Mouse (Mus musculus) intestine, embryonic 15.5 days (tissue): ENCODE measurements around the gene Tspoap1. TPM values are rescaled to one million over a fixed set of nuclear protein-coding genes. Genes with fewer than 3 reads are reported as not detected.

Source experiments
- ATAC-seq: fragments of 200-750 bp; cut with Nextera tagmentation; 2 replicates; pipeline ENCODE4 v1.8.0; 2017; ENCODE audit warnings: moderate TSS enrichment, moderate library complexity
- H3K27ac ChIP-seq: fragments of 300-500 bp; sonication (generic); 2 replicates; pipeline ENCODE4 v1.5.1; 2015; ENCODE audit warnings: mild to moderate bottlenecking, inconsistent platforms
- H3K27me3 ChIP-seq: fragments of 300-500 bp; sonication (generic); replicated peaks from 2 replicates; pipeline ENCODE4 v1.6.1; 2015; ENCODE audit warnings: inconsistent platforms
- H3K36me3 ChIP-seq: fragments of 300-500 bp; sonication (generic); 2 replicates; pipeline ENCODE4 v1.6.1; 2015; ENCODE audit warnings: inconsistent platforms
- H3K4me1 ChIP-seq: fragments of 300-500 bp; sonication (generic); replicated peaks from 2 replicates; pipeline ENCODE4 v1.6.1; 2015; ENCODE audit warnings: inconsistent platforms
- H3K4me2 ChIP-seq: fragments of 300-500 bp; sonication (generic); replicated peaks from 2 replicates; pipeline ENCODE4 v1.6.1; 2015; ENCODE audit warnings: mild to moderate bottlenecking, inconsistent platforms
- H3K4me3 ChIP-seq: fragments of 300-500 bp; sonication (generic); replicated peaks from 2 replicates; pipeline ENCODE4 v1.5.1; 2015; ENCODE audit warnings: inconsistent platforms
- H3K9ac ChIP-seq: fragments of 300-500 bp; sonication (generic); 2 replicates; pipeline ENCODE4 v1.6.1; 2015; ENCODE audit warnings: inconsistent platforms
- H3K9me3 ChIP-seq: fragments of 300-500 bp; sonication (generic); 2 replicates; pipeline ENCODE4 v1.6.1; 2016; ENCODE audit warnings: inconsistent platforms
- WGBS: fragments of 180-500 bp; shearing (Covaris S2); methylation state at CpG from one replicate; pipeline ENCODE4 v1.1.7; 2015; 5-methylcytosine and 5-hydroxymethylcytosine counted together
- microRNA counts: library from miRNA; unstranded; fragments of <30 nt; microRNA quantifications from one replicate; lab custom pipeline; 2016
- polyA plus RNA-seq: library from polyadenylated mRNA; unstranded; fragments of >200 nt; fragmentation: Nextera tagmentation; extraction: Ambion mirVana; gene quantifications from 2 replicates; pipeline ENCODE4 v1.2.1, GENCODE M21; 2015

The Tspoap1 gene
- polyA plus RNA-seq, 1 experiment from 2014 or later: 0.96 TPM

DNA sequence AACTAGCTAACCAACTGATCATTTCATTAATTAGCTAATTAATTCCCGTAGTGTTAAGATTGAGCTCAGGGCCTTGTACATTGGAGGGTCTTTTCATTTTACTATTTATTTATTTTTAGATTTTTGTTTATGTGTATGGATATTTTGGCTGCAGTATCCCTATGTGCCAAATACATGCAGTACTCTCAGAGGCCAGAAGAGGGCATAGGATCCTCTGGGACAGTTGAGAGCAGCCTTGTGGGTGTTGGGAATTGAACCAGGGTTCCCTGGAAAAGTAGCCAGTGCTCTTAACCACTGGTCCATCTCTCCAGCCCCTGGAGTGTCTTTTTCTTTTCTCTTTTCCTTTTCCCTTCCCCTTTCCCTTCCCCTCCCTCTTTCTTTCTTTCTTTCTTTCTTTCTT is 45.1 kb downstream of the Tspoap1 start:
- Histone ChIP-seq H3K4me1 (no peaks in the 10 kb centered on the region), H3K27ac (no peak overlapping the region), H3K4me3 (no peak overlapping the region), H3K9ac (no peak overlapping the region), H3K4me2 (no peak overlapping the region), H3K27me3 (no peaks in the 10 kb centered on the region), H3K36me3 (no peaks in the 10 kb centered on the region), H3K9me3 (no peaks in the 10 kb centered on the region)
- no peak for ATAC-seq
- 72% methylated on average over 1 of the region's 1 CpGs for WGBS

- no peaks in the 10 kb centered on the region for H3K27me3 ChIP-seq
- 85% methylated on average over 6 of the region's 6 CpGs for WGBS
- H3K27ac ChIP-seq: no peak overlapping the region
- H3K9ac ChIP-seq: no peak overlapping the region
- H3K4me2 ChIP-seq: no peak overlapping the region
- no peaks in the 10 kb centered on the region for H3K4me1 ChIP-seq
- H3K36me3 ChIP-seq: no peaks in the 10 kb centered on the region
- ATAC-seq: no peak
- no peak overlapping the region for H3K4me3 ChIP-seq
- no peaks in the 10 kb centered on the region for H3K9me3 ChIP-seq
Measured at GRCm38 (mm10) chr11:87807433-87807832, 47.1 kb downstream of the Tspoap1 start.

DNA sequence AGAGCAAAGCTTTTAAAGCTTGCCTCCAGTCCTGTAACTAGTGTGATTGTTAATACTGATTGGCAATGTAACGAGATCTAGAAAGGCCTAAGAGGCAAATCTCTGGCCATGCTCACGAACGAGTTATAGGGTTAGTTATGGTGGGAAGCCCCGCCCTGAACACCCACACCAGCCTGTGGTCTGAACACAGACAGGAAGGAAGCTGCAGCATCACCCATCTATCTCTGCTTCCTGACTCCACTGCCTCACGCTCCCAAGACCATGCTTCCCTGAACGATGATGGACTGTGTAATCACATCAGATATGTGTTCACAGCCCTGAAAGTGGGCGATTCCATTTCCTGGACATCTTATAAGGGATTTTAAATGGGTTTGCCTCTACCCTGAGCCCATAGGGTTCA is 47.9 kb downstream of the Tspoap1 start:
- 76% methylated on average over 7 of the region's 7 CpGs for WGBS
- Histone ChIP-seq H3K36me3 (no peaks in the 10 kb centered on the region), H3K4me1 (no peaks in the 10 kb centered on the region), H3K4me2 (no peak overlapping the region), H3K4me3 (no peak overlapping the region), H3K9me3 (no peaks in the 10 kb centered on the region), H3K27me3 (no peaks in the 10 kb centered on the region), H3K9ac (no peak overlapping the region), H3K27ac (no peak overlapping the region)
- ATAC-seq: no peak

GRCm38 (mm10) chr11:87811396-87811795 is 51.1 kb downstream of the Tspoap1 start:
- no peak for ATAC-seq
- H3K4me2 ChIP-seq: no peak overlapping the region
- H3K9me3 ChIP-seq: no peaks in the 10 kb centered on the region
- H3K4me3 ChIP-seq: no peak overlapping the region
- no peak overlapping the region for H3K9ac ChIP-seq
- no peak overlapping the region for H3K27ac ChIP-seq
- H3K27me3 ChIP-seq: peaks cover 4% of the 10 kb centered on the region; the same call in 1 of the 2 replicates
- no peaks in the 10 kb centered on the region for H3K4me1 ChIP-seq
- WGBS: 49% methylated on average over 4 of the region's 4 CpGs
- no peaks in the 10 kb centered on the region for H3K36me3 ChIP-seq

DNA sequence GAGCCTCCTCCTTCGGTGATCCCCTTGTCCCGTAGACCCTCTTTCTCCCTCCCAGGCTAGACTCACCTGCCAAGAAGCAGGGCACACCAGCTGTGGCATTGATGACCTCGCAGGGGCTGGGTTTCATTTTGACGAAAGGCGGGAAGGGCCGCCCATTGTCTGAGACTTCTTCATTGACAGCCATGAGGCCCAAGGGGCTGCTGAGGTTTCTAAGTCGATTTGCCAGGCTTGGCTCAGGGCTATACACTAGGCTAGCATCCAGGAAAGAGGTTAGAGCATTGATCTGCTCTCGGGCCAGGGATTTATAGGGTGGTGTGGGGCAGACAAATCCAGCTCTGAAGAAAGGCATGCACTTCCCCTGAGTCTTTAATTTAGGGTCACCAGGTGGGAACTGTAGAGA is 54.5 kb downstream of the Tspoap1 start:
- no peak overlapping the region for H3K4me3 ChIP-seq
- H3K27me3 ChIP-seq: peaks cover 9% of the 10 kb centered on the region; the same call in 1 of the 2 replicates
- no peak overlapping the region for H3K27ac ChIP-seq
- 72% methylated on average over 8 of the region's 8 CpGs for WGBS
- H3K4me1 ChIP-seq: 0 out of 2 replicates have a peak, but pooled peaks cover 5% of the 10 kb centered on the region
- no peak for ATAC-seq
- H3K4me2 ChIP-seq: no peak overlapping the region
- H3K9ac ChIP-seq: no peak overlapping the region
- H3K9me3 ChIP-seq: no peaks in the 10 kb centered on the region
- no peaks in the 10 kb centered on the region for H3K36me3 ChIP-seq

DNA sequence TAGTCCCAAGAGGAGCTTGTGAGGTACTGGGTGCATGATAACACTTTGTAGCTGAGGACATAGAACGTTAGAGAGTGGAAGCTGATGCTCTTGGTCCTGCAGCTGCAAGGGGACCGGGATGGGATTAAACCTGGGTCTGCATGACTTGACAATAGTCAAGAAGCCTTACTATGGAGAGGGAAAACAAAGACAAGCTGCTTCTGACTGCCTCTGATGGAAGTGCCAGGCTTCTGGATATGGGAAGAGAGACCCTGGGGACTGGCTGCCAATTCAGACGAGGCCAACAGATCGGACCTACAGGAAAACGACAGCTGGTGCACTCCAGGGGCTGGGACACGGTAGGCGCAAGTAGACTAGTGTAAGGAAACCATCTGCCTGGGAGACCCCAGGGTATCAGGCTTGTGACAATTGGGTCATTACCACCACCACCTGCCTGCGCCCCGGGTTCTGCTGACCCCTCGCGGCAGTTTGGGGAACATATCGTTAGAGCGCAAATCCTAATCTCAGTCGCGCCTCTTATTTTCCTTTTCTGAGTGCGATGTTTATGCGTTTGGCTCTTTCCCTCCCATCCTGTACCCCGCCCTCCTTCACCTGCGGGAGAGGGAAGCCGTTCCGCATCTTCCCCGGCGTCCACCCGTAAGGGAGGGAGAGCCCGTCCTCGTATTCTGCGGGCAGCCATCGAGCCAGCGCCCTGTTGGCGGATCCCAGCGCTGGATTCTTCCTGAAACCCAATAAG is 56.5 kb downstream of the Tspoap1 start:
- Histone ChIP-seq H3K36me3 (no peaks in the 10 kb centered on the region), H3K4me2 (peak overlapping the region; percentile 81), H3K27ac (no peak overlapping the region), H3K4me3 (peak overlapping the region; percentile 41), H3K9ac (peak overlapping the region; percentile 37), H3K27me3 (peaks cover 9% of the 10 kb centered on the region; the same call in 1 of the 2 replicates), H3K9me3 (no peaks in the 10 kb centered on the region), H3K4me1 (0 out of 2 replicates have a peak, but pooled peaks cover 5% of the 10 kb centered on the region)
- ATAC-seq: peak; percentile 43; the same call in 1 of the 2 replicates
- 3% methylated on average over 31 of the region's 31 CpGs for WGBS

GRCm38 (mm10) chr11:87817443-87817773 is 57.1 kb downstream of the Tspoap1 start:
- Histone ChIP-seq H3K27me3 (peaks cover 9% of the 10 kb centered on the region; the same call in 1 of the 2 replicates), H3K4me2 (peak overlapping the region; percentile 81), H3K9ac (peak overlapping the region; percentile 37; the same call in 1 of the 2 replicates), H3K4me3 (peak overlapping the region; percentile 41), H3K27ac (no peak overlapping the region), H3K4me1 (0 out of 2 replicates have a peak, but pooled peaks cover 5% of the 10 kb centered on the region), H3K9me3 (no peaks in the 10 kb centered on the region), H3K36me3 (no peaks in the 10 kb centered on the region)
- WGBS: 30% methylated on average over 4 of the region's 4 CpGs
- ATAC-seq: no peak

- H3K9me3 ChIP-seq: no peaks in the 10 kb centered on the region
- 0 out of 2 replicates have a peak, but pooled peaks cover 4% of the 10 kb centered on the region for H3K27me3 ChIP-seq
- no peak overlapping the region for H3K27ac ChIP-seq
- 51% methylated on average over 5 of the region's 5 CpGs for WGBS
- no peaks in the 10 kb centered on the region for H3K36me3 ChIP-seq
- no peak overlapping the region for H3K4me3 ChIP-seq
- H3K4me1 ChIP-seq: 0 out of 2 replicates have a peak, but pooled peaks cover 5% of the 10 kb centered on the region
- H3K4me2 ChIP-seq: no peak overlapping the region
- H3K9ac ChIP-seq: no peak overlapping the region
- ATAC-seq: no peak
Measured at GRCm38 (mm10) chr11:87821502-87821901, 61.2 kb downstream of the Tspoap1 start.

GRCm38 (mm10) chr11:87828239-87828900 is 68.0 kb downstream of the Tspoap1 start, which contains the start of gene Lpo:
Lpo (minus strand) TSS chr11:87828289.
- Histone ChIP-seq H3K9me3 (no peaks in the 10 kb centered on the region), H3K9ac (no peak within 1 kb of the TSS), H3K4me1 (no peaks in the 10 kb centered on the region), H3K27ac (no peak within 1 kb of the TSS), H3K36me3 (no peaks in the 10 kb centered on the region), H3K4me3 (no peak within 1 kb of the TSS), H3K27me3 (no peaks in the 10 kb centered on the region), H3K4me2 (no peak within 1 kb of the TSS)
- 50% methylated on average over 10 of the region's 10 CpGs for WGBS
- ATAC-seq: no peak

MicroRNAs within 50 kb of the gene (microRNA counts, 519-probe panel; counts per million panel counts)
- microRNA mmu-miR-142-3p (lab: Ali Mortazavi, UCI) (3,546 counts per million, percentile 87 among the panel's probes with 10 or more counts), microRNA mmu-miR-142-5p (lab: Ali Mortazavi, UCI) (3,414 counts per million, percentile 84 among the panel's probes with 10 or more counts)

Other genes with a start within 250 kb of the Tspoap1 start
- not detected in 2 replicates for gene Gm11492, start 193.9 kb upstream of the Tspoap1 start, polyA plus RNA-seq
- gene Sept4, start 191.6 kb upstream of the Tspoap1 start, polyA plus RNA-seq: 24.9 and 25.0 TPM in 2 replicates
- gene Mtmr4, start 168.4 kb upstream of the Tspoap1 start, polyA plus RNA-seq: 26.9 and 27.6 TPM in 2 replicates
- 0.15 and 0.29 TPM in 2 replicates for gene Hsf5, start 143.4 kb upstream of the Tspoap1 start, polyA plus RNA-seq
- gene Rnf43, start 97.8 kb upstream of the Tspoap1 start, polyA plus RNA-seq: 14.1 and 14.7 TPM in 2 replicates
- 117 and 121 TPM in 2 replicates for gene Supt4a, start 23.0 kb upstream of the Tspoap1 start, polyA plus RNA-seq
- gene Mpo, start 33.0 kb downstream of the Tspoap1 start, polyA plus RNA-seq: 2.9 and 5.9 TPM in 2 replicates
- 0.05 TPM in 1 of 2 replicates, not detected in the other for gene Lpo, start 67.7 kb downstream of the Tspoap1 start, polyA plus RNA-seq
- gene Mks1, start 92.7 kb downstream of the Tspoap1 start, polyA plus RNA-seq: 10.2 and 10.5 TPM in 2 replicates
- 0.14 and 0.16 TPM in 2 replicates for gene Epx, start 115.0 kb downstream of the Tspoap1 start, polyA plus RNA-seq
- not detected in 2 replicates for gene Olfr462, start 131.7 kb downstream of the Tspoap1 start, polyA plus RNA-seq
- not detected in 2 replicates for gene Olfr463, start 136.8 kb downstream of the Tspoap1 start, polyA plus RNA-seq
- not detected in 2 replicates for gene Olfr464, start 160.4 kb downstream of the Tspoap1 start, polyA plus RNA-seq
- gene Dynll2, start 227.0 kb downstream of the Tspoap1 start, polyA plus RNA-seq: 27.7 and 27.8 TPM in 2 replicates